Mouse (Mus musculus) kidney, adult 8-10 months (tissue): ENCODE measurements around the gene Parp16.
"Not testable (repeated sequence)": the region's sequence is repeated elsewhere in the genome, so short reads cannot be mapped to it uniquely, and the experiment has no call there.

Experiments used
- DNase-seq, 2 experiments: peaks; one replicate each; pipeline ENCODE4 v3.0.0; 2022

The Parp16 gene

GRCm38 (mm10) chr9:65179817-65180624 is 15.1 kb upstream of the Parp16 start:
- DNase-seq = no peak

GRCm38 (mm10) chr9:65188599-65188998 is 6.6 kb upstream of the Parp16 start:
- peak; percentile 75 to 94 for DNase-seq

GRCm38 (mm10) chr9:65190306-65190705 is 4.8 kb upstream of the Parp16 start:
- DNase-seq = no peak

GRCm38 (mm10) chr9:65191389-65191754 is 3.8 kb upstream of the Parp16 start:
- DNase-seq = no peak

- DNase-seq = no peak
These were observed 3.2 kb upstream of the Parp16 start for GRCm38 (mm10) chr9:65191755-65192469.

- no peak for DNase-seq
These were observed 1.9 kb upstream of the Parp16 start for GRCm38 (mm10) chr9:65193214-65193613.

GRCm38 (mm10) chr9:65195621-65195981 is 448 bp downstream of the Parp16 start:
- peak; percentile 46 to 58 for DNase-seq

GRCm38 (mm10) chr9:65195982-65196737 is 1.0 kb downstream of the Parp16 start:
- no peak for DNase-seq

GRCm38 (mm10) chr9:65196738-65197569 is 1.8 kb downstream of the Parp16 start:
- peak; percentile 92 to 97 for DNase-seq

GRCm38 (mm10) chr9:65197826-65198225 is 2.7 kb downstream of the Parp16 start:
- DNase-seq = no peak

GRCm38 (mm10) chr9:65199723-65200122 is 4.6 kb downstream of the Parp16 start:
- no peak for DNase-seq

GRCm38 (mm10) chr9:65200606-65201005 is 5.5 kb downstream of the Parp16 start:
- no peak for DNase-seq

GRCm38 (mm10) chr9:65201021-65201380 is 5.8 kb downstream of the Parp16 start:
- no peak for DNase-seq

- peak; percentile 87 for DNase-seq
These were observed 6.4 kb downstream of the Parp16 start for GRCm38 (mm10) chr9:65201381-65202164.

- no peak for DNase-seq
These were observed 7.1 kb downstream of the Parp16 start for GRCm38 (mm10) chr9:65202165-65202754.

GRCm38 (mm10) chr9:65205049-65205815 is 10.1 kb downstream of the Parp16 start:
- peak in 1 of 2 experiments; percentile 58 for DNase-seq

GRCm38 (mm10) chr9:65207041-65207815 is 12.1 kb downstream of the Parp16 start:
- not testable (repeated sequence) for DNase-seq

GRCm38 (mm10) chr9:65208293-65209179 is 13.4 kb downstream of the Parp16 start:
- no peak for DNase-seq

- DNase-seq = no peak
These were observed 16.4 kb downstream of the Parp16 start for GRCm38 (mm10) chr9:65211598-65211997.
